In genomic region chr9:60198530-60199200, GRCm38 (mm10) we compare ENCODE assay signal across 21 mouse cellular contexts.
DNase-seq lines count a peak whose midpoint lies in the region; ATAC-seq and TF ChIP-seq lines count a peak whose summit lies in the region.
"Had no signal": no experiment of that assay in that cellular context is flagged by ENCODE, and none has a peak within 500 bp of the region (broad histone marks: within the 10 kb centered on the region; RNA-seq: fewer than 3 reads in every experiment).

No protein-coding gene starts in this region.

- no peaks in the 10 kb centered on the region for H3K27me3 ChIP-seq in kidney, postnatal 0 days (ENCODE audit: insufficient read depth, low read length)
- H3K27me3 ChIP-seq in lung, embryonic 14.5 days (ENCODE audit: insufficient read depth, low read length) = no peaks in the 10 kb centered on the region
- no peaks in the 10 kb centered on the region for H3K27me3 ChIP-seq in lung, postnatal 0 days (replicated peaks; ENCODE audit: insufficient read depth, low read length)
- H3K27me3 ChIP-seq: forebrain, embryonic 13.5 days; hindbrain, embryonic 12.5 days had no signal

- no peaks in the 10 kb centered on the region for H3K36me3 ChIP-seq in kidney, postnatal 0 days (ENCODE audit: insufficient read depth, low read length)
- H3K36me3 ChIP-seq in lung, embryonic 14.5 days (ENCODE audit: insufficient read depth) = no peaks in the 10 kb centered on the region
- no peaks in the 10 kb centered on the region for H3K36me3 ChIP-seq in lung, postnatal 0 days (ENCODE audit: insufficient read depth, low read length)
- H3K36me3 ChIP-seq: forebrain, embryonic 10.5 days; hindbrain, embryonic 12.5 days had no signal

- H3K9ac ChIP-seq in kidney, postnatal 0 days (ENCODE audit: low read depth, low read length) = no peak overlapping the region
- H3K9ac ChIP-seq in lung, embryonic 14.5 days = no peak overlapping the region
- no peak overlapping the region for H3K9ac ChIP-seq in lung, postnatal 0 days (replicated peaks; ENCODE audit: low read depth)
- H3K9ac ChIP-seq: forebrain, embryonic 13.5 days; hindbrain, embryonic 12.5 days had no signal

- WGBS in kidney, postnatal 0 days = 39% methylated on average over 12 of the region's 12 CpGs
- WGBS in lung, embryonic 14.5 days = 37% methylated on average over 12 of the region's 12 CpGs
- 50% methylated on average over 12 of the region's 12 CpGs for WGBS in lung, postnatal 0 days

- no peak overlapping the region for H3K4me2 ChIP-seq in kidney, postnatal 0 days (ENCODE audit: low read length)
- no peak overlapping the region for H3K4me2 ChIP-seq in lung, embryonic 14.5 days
- H3K4me2 ChIP-seq in lung, postnatal 0 days (replicated peaks; ENCODE audit: low read depth, low read length) = no peak overlapping the region
- H3K4me2 ChIP-seq: forebrain, embryonic 13.5 days; heart, embryonic 11.5 days; hindbrain, embryonic 12.5 days had no signal

- no peak overlapping the region for H3K4me3 ChIP-seq in kidney, postnatal 0 days (replicated peaks; ENCODE audit: low read depth, low read length)
- no peak overlapping the region for H3K4me3 ChIP-seq in lung, embryonic 14.5 days (ENCODE audit: low read depth, low read length)
- H3K4me3 ChIP-seq in lung, postnatal 0 days (ENCODE audit: low read depth, low read length) = no peak overlapping the region
- H3K4me3 ChIP-seq: forebrain, embryonic 10.5 days; forebrain, embryonic 13.5 days; gastrocnemius, adult 2 months; hindbrain, embryonic 12.5 days had no signal

- peak; percentile 45; the same call in 1 of the 2 replicates for TF ChIP-seq EP300 in lung, postnatal 0 days (IDR thresholded peaks at IDR 0.05)

- DNase-seq in kidney, postnatal 0 days (ENCODE audit: low spot score) = peak; percentile 19
- DNase-seq in kidney, postnatal 25 days = no peak
- DNase-seq in lung, embryonic 14.5 days = peak; percentile 92
- DNase-seq in lung, adult 18-20 months = no peak
- peak; percentile 70 for DNase-seq in lung, postnatal 0 days (ENCODE audit: low spot score)
- DNase-seq in lung, postnatal 36 days = no peak
- DNase-seq in frontal cortex, adult 2 months (ENCODE audit: extremely low spot score in 1 of 2, low spot score in 1 of 2) = no peak
- DNase-seq: adrenal gland, adult 8-10 months; adrenal gland, postnatal 36 days; cerebellum, adult 18-20 months; cerebellum, adult 9-10 months; cerebellum, postnatal 14 days; gastrocnemius, adult 2 months; gastrocnemius, postnatal 14 days; heart, adult 11 months had no signal

- no peak overlapping the region for H3K27ac ChIP-seq in kidney, postnatal 0 days
- H3K27ac ChIP-seq in lung, embryonic 14.5 days (ENCODE audit: low read depth) = peak overlapping the region; percentile 52; the same call in 1 of the 2 replicates
- H3K27ac ChIP-seq in lung, postnatal 0 days (ENCODE audit: low read length) = no peak overlapping the region
- H3K27ac ChIP-seq: forebrain, embryonic 10.5 days; forebrain, embryonic 13.5 days; gastrocnemius, adult 2 months; hindbrain, embryonic 12.5 days had no signal

- ATAC-seq in kidney, postnatal 0 days (replicated peaks; ENCODE audit: low FRiP score, low read depth) = no peak
- peak; percentile 95 for ATAC-seq in lung, embryonic 14.5 days (ENCODE audit: insufficient read depth)
- peak; percentile 72 for ATAC-seq in lung, postnatal 0 days
- ATAC-seq: activated CD4-positive, CD25-positive, alpha-beta regulatory T cell, adult 4 months; forebrain, embryonic 13.5 days; forebrain, embryonic 16.5 days had no signal

- no peaks in the 10 kb centered on the region for H3K4me1 ChIP-seq in kidney, postnatal 0 days (replicated peaks; ENCODE audit: insufficient read depth, low read length)
- peaks cover 12% of the 10 kb centered on the region; the same call in 1 of the 2 replicates for H3K4me1 ChIP-seq in lung, embryonic 14.5 days (ENCODE audit: insufficient read depth)
- no peaks in the 10 kb centered on the region for H3K4me1 ChIP-seq in lung, postnatal 0 days (ENCODE audit: insufficient read depth, low read depth, low read length)

- H3K9me3 ChIP-seq in kidney, postnatal 0 days (replicated peaks; ENCODE audit: low read length) = no peaks in the 10 kb centered on the region
- H3K9me3 ChIP-seq in lung, embryonic 14.5 days (ENCODE audit: low read depth, low read length) = no peaks in the 10 kb centered on the region
- H3K9me3 ChIP-seq in lung, postnatal 0 days (ENCODE audit: low read length) = no peaks in the 10 kb centered on the region
- H3K9me3 ChIP-seq: forebrain, embryonic 10.5 days; forebrain, embryonic 13.5 days; hindbrain, embryonic 12.5 days had no signal

- no peak for TF ChIP-seq CTCF in kidney, postnatal 0 days (IDR thresholded peaks at IDR 0.05; ENCODE audit: low read depth)
- no peak for TF ChIP-seq CTCF in lung, embryonic 14.5 days (IDR thresholded peaks at IDR 0.05; ENCODE audit: low read depth)
- TF ChIP-seq CTCF in lung, postnatal 0 days (IDR thresholded peaks at IDR 0.05) = no peak

Comparison
In these comparisons a context has a peak if more than half of its experiments do, and no peak if none do; other contexts are left out.
1. DNase-seq: peak in kidney, postnatal 0 days (single experiment), lung, embryonic 14.5 days (single experiment) and lung, postnatal 0 days (single experiment); none in kidney, postnatal 25 days (0 of 2), lung, adult 18-20 months (0 of 2), lung, postnatal 36 days (single experiment) and frontal cortex, adult 2 months (0 of 2).